Comparison of ENCODE assay signal across 8 mouse cellular contexts in genomic region chr16:91484808-91485700, GRCm38 (mm10). TPM values are rescaled to one million over a fixed set of nuclear protein-coding genes. Genes with fewer than 3 reads are reported as not detected.
DNase-seq lines count a peak whose midpoint lies in the region; ATAC-seq lines count a peak whose summit lies in the region.

TSS of gene Ifnar1 (plus strand) at chr16:91485238.

- H3K9ac ChIP-seq in intestine, embryonic 14.5 days (ENCODE audit: low read length) = peak within 1 kb of the TSS; percentile 77

- H3K9me3 ChIP-seq in intestine, embryonic 14.5 days (ENCODE audit: control insufficient read depth, low read length) = no peaks in the 10 kb centered on the region

- H3K4me1 ChIP-seq in intestine, embryonic 14.5 days (replicated peaks; ENCODE audit: control insufficient read depth, insufficient read depth, low read length) = peaks cover 8% of the 10 kb centered on the region

- intact Hi-C loops in left cerebral cortex, postnatal 14 days (cut with DNase I) = no loop called here

- H3K4me2 ChIP-seq in intestine, embryonic 14.5 days (ENCODE audit: low read length) = peak within 1 kb of the TSS; percentile 78

- no peaks in the 10 kb centered on the region for H3K27me3 ChIP-seq in intestine, embryonic 14.5 days (replicated peaks; ENCODE audit: control insufficient read depth, insufficient read depth, low read length)

- peak within 1 kb of the TSS; percentile 91 for H3K27ac ChIP-seq in intestine, embryonic 14.5 days (ENCODE audit: low read depth)

- WGBS in intestine, embryonic 14.5 days = under 1% methylated on average over 59 of the region's 68 CpGs

- peak; percentile 97 to 98 for DNase-seq in adrenal gland, adult 18-20 months (ENCODE audit: low spot score in 2 of 2)
- DNase-seq in embryo, embryonic 11 days = peak; percentile 99
- DNase-seq in gastrocnemius, postnatal 25 days = peak; percentile 100
- peak; percentile 98 for DNase-seq in intestine, embryonic 14.5 days (ENCODE audit: low spot score)
- peak; percentile 96 to 97 for DNase-seq in left cerebral cortex, postnatal 14 days (ENCODE audit: low spot score in 2 of 2)
- peak; percentile 99 for DNase-seq in mesoderm, embryonic 11.5 days (ENCODE audit: low read depth, low spot score)
- peak; percentile 96 to 97 for DNase-seq in right cerebral cortex, postnatal 36 days (ENCODE audit: low spot score in 2 of 2)
- DNase-seq in yolk sac, embryonic 10.5 days (ENCODE audit: low spot score) = peak; percentile 99

- peaks cover 12% of the 10 kb centered on the region for H3K36me3 ChIP-seq in intestine, embryonic 14.5 days (ENCODE audit: control insufficient read depth, insufficient read depth, low read length)

- peak; percentile 100 for ATAC-seq in intestine, embryonic 14.5 days (replicated peaks; ENCODE audit: low FRiP score, low TSS enrichment, low read depth)

- peak within 1 kb of the TSS; percentile 75 for H3K4me3 ChIP-seq in intestine, embryonic 14.5 days (ENCODE audit: low read depth, low read length)

RNA-seq across cellular contexts. Expression of gene Ifnar1, which starts in this region (rescaled TPM):
- total RNA-seq in adrenal gland, adult 18-20 months (2021) = 10 to 100 TPM; 53.5 to 55.4 TPM
- 10 to 100 TPM; 11.3 to 15.4 TPM for total RNA-seq in gastrocnemius, postnatal 25 days (2021)
- 51.9 and 60.9 TPM in 2 replicates for polyA plus RNA-seq in intestine, embryonic 14.5 days (2014; fragmentation: Nextera tagmentation; extraction: Ambion mirVana)
- 10 to 100 TPM; 67.8 to 71.0 TPM for total RNA-seq in left cerebral cortex, postnatal 14 days (2021)

Comparison
In these comparisons a context has a peak if more than half of its experiments do, and no peak if none do; other contexts are left out.
1. Peak in every context shown above with its lines: DNase-seq, ATAC-seq, H3K4me3 ChIP-seq and H3K27ac ChIP-seq.